8 mouse cellular contexts compared by ENCODE assay signal in the genomic region with DNA sequence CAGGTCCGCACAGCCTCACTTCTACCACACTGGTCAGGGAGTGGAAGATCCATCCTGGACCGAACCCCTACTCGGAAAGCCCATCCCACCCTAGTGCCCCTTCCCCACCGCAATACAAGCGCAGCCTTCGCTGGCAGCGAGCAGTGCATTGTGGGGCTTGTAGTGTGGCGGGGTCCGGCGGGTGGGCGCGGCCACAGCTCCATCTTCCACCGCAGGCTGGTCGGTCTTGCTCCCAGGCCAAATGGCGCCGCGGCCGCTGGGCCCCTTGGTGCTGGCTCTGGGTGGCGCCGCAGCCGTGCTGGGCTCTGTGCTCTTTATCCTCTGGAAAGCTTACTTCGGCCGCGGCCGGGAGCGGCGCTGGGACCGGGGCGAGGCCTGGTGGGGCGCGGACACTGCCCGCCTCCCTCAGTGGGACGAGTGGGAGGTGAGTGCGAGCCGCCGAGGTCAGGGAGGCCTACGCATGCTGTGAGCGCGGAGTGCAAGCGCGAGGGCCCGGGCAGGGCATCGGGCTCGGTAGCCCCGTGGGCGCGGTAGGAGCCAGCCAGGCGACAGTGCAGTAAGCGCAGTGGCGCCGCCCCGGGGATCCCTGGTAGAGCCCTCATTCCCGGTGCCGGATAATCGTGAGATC. TPM values are rescaled to one million over a fixed set of nuclear protein-coding genes. Genes with fewer than 3 reads are reported as not detected.
DNase-seq lines count a peak whose midpoint lies in the region; ATAC-seq lines count a peak whose summit lies in the region.

Gene Arl10, plus strand, starts transcription at position 162 of the 628 bp plus-strand sequence.

- peaks cover 24% of the 10 kb centered on the region for H3K36me3 ChIP-seq in hindbrain, embryonic 12.5 days

- H3K27me3 ChIP-seq in hindbrain, embryonic 12.5 days: peaks cover 15% of the 10 kb centered on the region

- WGBS in hindbrain, embryonic 12.5 days: under 1% methylated on average over 53 of the region's 55 CpGs

- ATAC-seq in hindbrain, embryonic 12.5 days (ENCODE audit: low FRiP score): peak; percentile 90

- DNase-seq in NIH3T3 (ENCODE audit: low read depth): peak; percentile 79
- DNase-seq in cerebellum, adult 9-11 months: peak; percentile 72
- DNase-seq in frontal cortex, postnatal 25 days (ENCODE audit: low spot score in 2 of 2): peak; percentile 38 to 58
- DNase-seq in layer of hippocampus, postnatal 36 days: peak; percentile 80
- DNase-seq in lung, postnatal 4 days: peak; percentile 85 to 88
- peak; percentile 54 for DNase-seq in retina, postnatal 7 days (ENCODE audit: low read depth, low spot score)
- peak; percentile 41 for DNase-seq in urinary bladder, postnatal 10 days (ENCODE audit: low spot score)

- H3K4me2 ChIP-seq in hindbrain, embryonic 12.5 days (replicated peaks): peak within 1 kb of the TSS; percentile 92

- H3K9ac ChIP-seq in hindbrain, embryonic 12.5 days: peak within 1 kb of the TSS; percentile 95

- peaks cover 26% of the 10 kb centered on the region for H3K4me1 ChIP-seq in hindbrain, embryonic 12.5 days

- H3K27ac ChIP-seq in hindbrain, embryonic 12.5 days: peak within 1 kb of the TSS; percentile 89

- no peaks in the 10 kb centered on the region for H3K9me3 ChIP-seq in hindbrain, embryonic 12.5 days (replicated peaks)

- peak within 1 kb of the TSS; percentile 89 for H3K4me3 ChIP-seq in hindbrain, embryonic 12.5 days

RNA-seq across cellular contexts. Expression of gene Arl10, which starts in this region (rescaled TPM):
- 52.1 and 54.2 TPM in 2 replicates for polyA plus RNA-seq in hindbrain, embryonic 12.5 days (2016; fragmentation: Nextera tagmentation; extraction: Ambion mirVana)
- total RNA-seq in layer of hippocampus, postnatal 36 days (2021): 10 to 100 TPM; 35.2 to 36.2 TPM

Comparison
In these comparisons a context has a peak if more than half of its experiments do, and no peak if none do; other contexts are left out.
1. Peak in every context shown above with its lines: DNase-seq, ATAC-seq, H3K4me3 ChIP-seq and H3K27ac ChIP-seq.